Comparison of ENCODE assay signal across 8 mouse cellular contexts in genomic region chr11:114745134-114745533, GRCm38 (mm10). TPM values are rescaled to one million over a fixed set of nuclear protein-coding genes. Genes with fewer than 3 reads are reported as not detected.
DNase-seq lines count a peak whose midpoint lies in the region; ATAC-seq and TF ChIP-seq lines count a peak whose summit lies in the region.

No protein-coding gene starts in this region.

- H3K9ac ChIP-seq in forebrain, embryonic 15.5 days (replicated peaks): 0 out of 2 replicates have a peak overlapping the region, but pooled peaks have one; percentile 23
- H3K9ac ChIP-seq in lung, embryonic 15.5 days: no peak overlapping the region

- H3K4me1 ChIP-seq in G1E (ENCODE audit: insufficient read depth, low read depth, low read length): no peaks in the 10 kb centered on the region
- H3K4me1 ChIP-seq in forebrain, embryonic 15.5 days: peaks cover 12% of the 10 kb centered on the region
- H3K4me1 ChIP-seq in lung, embryonic 15.5 days: no peaks in the 10 kb centered on the region; the same call in 1 of the 2 replicates

- DNase-seq in G1E (ENCODE audit: low spot score): peak; percentile 12
- DNase-seq in cerebellum, adult 11 months: peak; percentile 95
- DNase-seq in heart, postnatal 25 days (ENCODE audit: low spot score): peak; percentile 70
- peak; percentile 79 to 93 for DNase-seq in layer of hippocampus, adult 18-20 months (ENCODE audit: low spot score in 2 of 2)
- peak; percentile 64 for DNase-seq in ovary, adult 18-20 months (ENCODE audit: low spot score)
- DNase-seq in thymus, postnatal 0 days (ENCODE audit: low spot score): peak; percentile 85

- no peak overlapping the region for H3K27ac ChIP-seq in forebrain, embryonic 15.5 days (replicated peaks)
- no peak overlapping the region for H3K27ac ChIP-seq in lung, embryonic 15.5 days

- no peaks in the 10 kb centered on the region for H3K36me3 ChIP-seq in G1E (replicated peaks)
- no peaks in the 10 kb centered on the region for H3K36me3 ChIP-seq in forebrain, embryonic 15.5 days
- H3K36me3 ChIP-seq in lung, embryonic 15.5 days: no peaks in the 10 kb centered on the region

- H3K9me3 ChIP-seq in G1E (replicated peaks): peaks cover 40% of the 10 kb centered on the region
- H3K9me3 ChIP-seq in forebrain, embryonic 15.5 days: no peaks in the 10 kb centered on the region
- no peaks in the 10 kb centered on the region for H3K9me3 ChIP-seq in lung, embryonic 15.5 days

- H3K4me2 ChIP-seq in forebrain, embryonic 15.5 days (replicated peaks): peak overlapping the region; percentile 46
- H3K4me2 ChIP-seq in lung, embryonic 15.5 days: peak overlapping the region; percentile 44

- WGBS in forebrain, embryonic 15.5 days: 2% methylated on average over 12 of the region's 12 CpGs
- WGBS in lung, embryonic 15.5 days: under 1% methylated on average over 12 of the region's 12 CpGs

- no peak for ATAC-seq in G1E (ENCODE audit: extremely low read depth, insufficient number of reproducible peaks, low FRiP score, poor library complexity, severe bottlenecking)
- ATAC-seq in forebrain, embryonic 15.5 days (replicated peaks): peak; percentile 35
- peak; percentile 37; the same call in 1 of the 2 replicates for ATAC-seq in lung, embryonic 15.5 days (ENCODE audit: borderline replicate concordance, extremely low read depth, low FRiP score, low TSS enrichment)

- no peaks in the 10 kb centered on the region for H3K27me3 ChIP-seq in G1E (ENCODE audit: insufficient read depth, low read length)
- no peaks in the 10 kb centered on the region for H3K27me3 ChIP-seq in forebrain, embryonic 15.5 days
- no peaks in the 10 kb centered on the region for H3K27me3 ChIP-seq in lung, embryonic 15.5 days

- no peak overlapping the region for H3K4me3 ChIP-seq in G1E (ENCODE audit: low read depth, low read length)
- peak overlapping the region; percentile 22; the same call in 1 of the 2 replicates for H3K4me3 ChIP-seq in forebrain, embryonic 15.5 days
- no peak overlapping the region for H3K4me3 ChIP-seq in lung, embryonic 15.5 days

- intact Hi-C loops in heart, postnatal 25 days (cut with DNase I): loop anchor here (1.0 to 2.0 kb wide), 2 partner anchors 44 to 168 kb away; no protein-coding TSS in a partner anchor

- peak; percentile 48 for TF ChIP-seq CTCF in G1E (IDR thresholded peaks at IDR 0.05; ENCODE audit: low read depth, low read length)

RNA-seq across cellular contexts. Expression of gene Dnaic2, which starts 17.9 kb away (rescaled TPM):
- total RNA-seq in G1E (2014; fragmentation: Nextera tagmentation) (not detected in 2 replicates), G1E (2017) (0.06 TPM in 1 of 2 replicates, not detected in the other)
- not detected in 2 replicates for polyA plus RNA-seq in G1E (2012)
- polyA plus RNA-seq in forebrain, embryonic 15.5 days (2015; fragmentation: Nextera tagmentation; extraction: Ambion mirVana): 1.9 and 2.6 TPM in 2 replicates
- under 1 TPM; 0.13 to 0.25 TPM for total RNA-seq in heart, postnatal 25 days (2021)
- total RNA-seq in layer of hippocampus, adult 18-20 months (2021): 1 to 10 TPM; 1.6 to 2.1 TPM
- 3.4 and 3.9 TPM in 2 replicates for polyA plus RNA-seq in lung, embryonic 15.5 days (2015; fragmentation: Nextera tagmentation; extraction: Ambion mirVana)
- polyA plus RNA-seq in thymus, postnatal 0 days (2015; fragmentation: Nextera tagmentation; extraction: Ambion mirVana): 0.94 and 1.1 TPM in 2 replicates

RNA-seq across cellular contexts. Expression of gene Kif19a, which starts 20.1 kb away (rescaled TPM):
- total RNA-seq in G1E (2014; fragmentation: Nextera tagmentation) (not detected in 2 replicates), G1E (2017) (0.12 TPM in 1 of 2 replicates, not detected in the other)
- polyA plus RNA-seq in G1E (2012): not detected in 2 replicates
- 0.52 and 0.83 TPM in 2 replicates for polyA plus RNA-seq in forebrain, embryonic 15.5 days (2015; fragmentation: Nextera tagmentation; extraction: Ambion mirVana)
- under 1 TPM; 0.13 to 0.25 TPM for total RNA-seq in heart, postnatal 25 days (2021)
- 1 to 10 TPM; 3.0 to 3.1 TPM for total RNA-seq in layer of hippocampus, adult 18-20 months (2021)
- 0.29 and 0.40 TPM in 2 replicates for polyA plus RNA-seq in lung, embryonic 15.5 days (2015; fragmentation: Nextera tagmentation; extraction: Ambion mirVana)
- polyA plus RNA-seq in thymus, postnatal 0 days (2015; fragmentation: Nextera tagmentation; extraction: Ambion mirVana): 0.09 TPM in 2 replicates

RNA-seq across cellular contexts. Expression of gene Btbd17, which starts 50.6 kb away (rescaled TPM):
- total RNA-seq in G1E (2014; fragmentation: Nextera tagmentation) (not detected in 2 replicates), G1E (2017) (0.06 and 0.11 TPM in 2 replicates)
- not detected in 2 replicates for polyA plus RNA-seq in G1E (2012)
- 26.4 and 29.7 TPM in 2 replicates for polyA plus RNA-seq in forebrain, embryonic 15.5 days (2015; fragmentation: Nextera tagmentation; extraction: Ambion mirVana)
- total RNA-seq in heart, postnatal 25 days (2021): not detected
- total RNA-seq in layer of hippocampus, adult 18-20 months (2021): 10 to 100 TPM; 18.7 to 23.2 TPM
- polyA plus RNA-seq in lung, embryonic 15.5 days (2015; fragmentation: Nextera tagmentation; extraction: Ambion mirVana): 0.71 and 1.1 TPM in 2 replicates
- polyA plus RNA-seq in thymus, postnatal 0 days (2015; fragmentation: Nextera tagmentation; extraction: Ambion mirVana): 0.14 TPM in 1 of 2 replicates, not detected in the other

RNA-seq across cellular contexts. Expression of gene Gpr142, which starts 53.6 kb away (rescaled TPM):
- total RNA-seq in G1E (2014; fragmentation: Nextera tagmentation) (not detected in 2 replicates), G1E (2017) (0.22 TPM in 1 of 2 replicates, not detected in the other)
- polyA plus RNA-seq in G1E (2012): not detected in 2 replicates
- polyA plus RNA-seq in forebrain, embryonic 15.5 days (2015; fragmentation: Nextera tagmentation; extraction: Ambion mirVana): not detected in 2 replicates
- not detected for total RNA-seq in heart, postnatal 25 days (2021)
- total RNA-seq in layer of hippocampus, adult 18-20 months (2021): not detected
- polyA plus RNA-seq in lung, embryonic 15.5 days (2015; fragmentation: Nextera tagmentation; extraction: Ambion mirVana): not detected in 2 replicates
- polyA plus RNA-seq in thymus, postnatal 0 days (2015; fragmentation: Nextera tagmentation; extraction: Ambion mirVana): not detected in 2 replicates

Comparison
In these comparisons a context has a peak if more than half of its experiments do, and no peak if none do; other contexts are left out.
1. DNase-seq: peak in every context shown above with its lines; median percentile 95 in cerebellum, adult 11 months; 86 in layer of hippocampus, adult 18-20 months; 85 in thymus, postnatal 0 days; 70 in heart, postnatal 25 days; 64 in ovary, adult 18-20 months; 12 in G1E.
2. RNA of gene Btbd17, which starts 50.6 kb away (polyA plus RNA-seq): 26.4 to 29.7 TPM in forebrain, embryonic 15.5 days; 0.71 to 1.1 TPM in lung, embryonic 15.5 days, 0.14 TPM in thymus, postnatal 0 days and not detected in G1E; every median in the first group is over 10 times any median in the second.